Mouse (Mus musculus) C2C12 (cell line): ENCODE measurements at regions not wholly inside any gene's neighbourhood (a gene's known extent, or its start where the extent isn't known, plus 50 kb on each side); places are given as distances from the start of the nearest gene placed in this dataset.
A peak's percentile ranks its signal among the peaks of the same experiment; 100 is the strongest.
"Not testable (repeated sequence)": the region's sequence is repeated elsewhere in the genome, so short reads cannot be mapped to it uniquely, and the experiment has no call there.

Experiments used
- H3K27me3 ChIP-seq: one replicate; pipeline ENCODE4 v1.6.1; 2011; ENCODE audit not compliant: control insufficient read depth, insufficient read depth, insufficient read length
- H3K36me3 ChIP-seq: one replicate; pipeline ENCODE4 v1.6.1; 2011; ENCODE audit not compliant: control insufficient read depth, insufficient read depth
- H3K4me3 ChIP-seq: one replicate; pipeline ENCODE4 v1.5.1; 2011; ENCODE audit warnings: mild to moderate bottlenecking, control low read depth; ENCODE audit not compliant: poor library complexity, insufficient read depth, severe bottlenecking
- H3K79me2 ChIP-seq: one replicate; pipeline ENCODE4 v1.6.1; 2011; ENCODE audit not compliant: control insufficient read depth, insufficient read depth
- H3K79me3 ChIP-seq: one replicate; pipeline ENCODE4 v1.6.1; 2011; ENCODE audit warnings: low read depth, control low read depth
- H3ac ChIP-seq: one replicate; pipeline ENCODE3; 2011; ENCODE audit warnings: low read depth; ENCODE audit not compliant: control insufficient read depth, insufficient read length
- CEBPB ChIP-seq: IDR thresholded peaks from one replicate; pipeline ENCODE4 v1.6.1; 2011; ENCODE audit warnings: low read depth, mild to moderate bottlenecking, control low read depth, moderate library complexity
- CTCF ChIP-seq: IDR thresholded peaks from one replicate; pipeline ENCODE4 v1.5.1; 2011; ENCODE audit not compliant: control insufficient read depth, insufficient read depth, insufficient read length
- FOSL1 ChIP-seq: IDR thresholded peaks from one replicate; pipeline ENCODE4 v1.8.0; 2011; ENCODE audit warnings: mild to moderate bottlenecking, low read length; ENCODE audit not compliant: poor library complexity, insufficient read depth, severe bottlenecking
- MAX ChIP-seq: IDR thresholded peaks from one replicate; pipeline ENCODE4 v1.6.1; 2011; ENCODE audit warnings: mild to moderate bottlenecking, control low read depth
- MYOD1 ChIP-seq: IDR thresholded peaks from one replicate; pipeline ENCODE4 v1.6.1; 2011; ENCODE audit warnings: low read depth; ENCODE audit not compliant: control insufficient read depth, insufficient read length
- MYOG ChIP-seq: IDR thresholded peaks from one replicate; pipeline ENCODE4 v1.6.1; 2011; ENCODE audit not compliant: control insufficient read depth, insufficient read length; ENCODE audit errors: extremely low read depth
- USF1 ChIP-seq: IDR thresholded peaks from one replicate; pipeline ENCODE4 v1.6.1; 2011; ENCODE audit warnings: low read depth, mild to moderate bottlenecking, control low read depth, moderate library complexity

GRCm38 (mm10) chr13:32428482-32428881 lies 89.9 kb upstream of the Gmds start:
- no peak overlapping the region for H3ac ChIP-seq
- H3K79me2 ChIP-seq: no peaks in the 10 kb centered on the region
- no peaks in the 10 kb centered on the region for H3K36me3 ChIP-seq
- H3K79me3 ChIP-seq: no peaks in the 10 kb centered on the region
- no peak overlapping the region for H3K4me3 ChIP-seq
- H3K27me3 ChIP-seq: no peaks in the 10 kb centered on the region
- TF ChIP-seq CEBPB (no peak), MAX (peak; percentile 25)

- TF ChIP-seq FOSL1 (no peak), MAX (no peak), CTCF (no peak), MYOG (no peak), CEBPB (no peak), MYOD1 (no peak), USF1 (no peak)
- Histone ChIP-seq H3ac (no peak overlapping the region), H3K79me2 (no peaks in the 10 kb centered on the region)
These were observed 88.4 kb upstream of the Gmds start for GRCm38 (mm10) chr13:32426906-32427305.

GRCm38 (mm10) chr13:32426199-32426598 lies 87.7 kb upstream of the Gmds start:
- Histone ChIP-seq H3K4me3 (no peak overlapping the region), H3K27me3 (no peaks in the 10 kb centered on the region), H3K36me3 (no peaks in the 10 kb centered on the region), H3ac (no peak overlapping the region), H3K79me3 (no peaks in the 10 kb centered on the region), H3K79me2 (no peaks in the 10 kb centered on the region)
- TF ChIP-seq USF1 (no peak), MYOD1 (no peak), CEBPB (no peak), CTCF (no peak), MAX (no peak), MYOG (no peak), FOSL1 (no peak)

More at GRCm38 (mm10) chr13:32426906-32427305, 88.4 kb upstream of the Gmds start:
- no peaks in the 10 kb centered on the region for H3K79me3 ChIP-seq
- H3K27me3 ChIP-seq: no peaks in the 10 kb centered on the region
- no peaks in the 10 kb centered on the region for H3K36me3 ChIP-seq
- H3K4me3 ChIP-seq: no peak overlapping the region

- not testable (repeated sequence) for H3ac ChIP-seq, H3K79me3 ChIP-seq, H3K27me3 ChIP-seq, H3K4me3 ChIP-seq, H3K79me2 ChIP-seq, H3K36me3 ChIP-seq
- TF ChIP-seq MYOD1: peak; percentile 51
These were observed 86.0 kb upstream of the Gmds start for GRCm38 (mm10) chr13:32424543-32424942.

- Histone ChIP-seq H3K79me3 (no peaks in the 10 kb centered on the region), H3K4me3 (no peak overlapping the region), H3K27me3 (no peaks in the 10 kb centered on the region), H3K79me2 (no peaks in the 10 kb centered on the region), H3ac (no peak overlapping the region), H3K36me3 (no peaks in the 10 kb centered on the region)
- TF ChIP-seq MYOD1: peak; percentile 50
- TF ChIP-seq USF1: no peak
These were observed 83.9 kb upstream of the Gmds start for GRCm38 (mm10) chr13:32422485-32422884.

GRCm38 (mm10) chr13:32419326-32419725 lies 80.8 kb upstream of the Gmds start:
- TF ChIP-seq CTCF (no peak), FOSL1 (no peak), CEBPB (no peak)
- Histone ChIP-seq H3K4me3 (no peak overlapping the region), H3K79me2 (no peaks in the 10 kb centered on the region), H3K36me3 (no peaks in the 10 kb centered on the region), H3K79me3 (no peaks in the 10 kb centered on the region), H3ac (no peak overlapping the region), H3K27me3 (no peaks in the 10 kb centered on the region)

- Histone ChIP-seq H3K4me3 (no peak overlapping the region), H3K36me3 (no peaks in the 10 kb centered on the region), H3ac (no peak overlapping the region), H3K79me3 (no peaks in the 10 kb centered on the region), H3K27me3 (no peaks in the 10 kb centered on the region), H3K79me2 (no peaks in the 10 kb centered on the region)
- peak; percentile 43 for TF ChIP-seq CEBPB
- TF ChIP-seq FOSL1: no peak
These were observed 80.1 kb upstream of the Gmds start for GRCm38 (mm10) chr13:32418655-32419054.
